Mouse (Mus musculus): ENCODE results near the gene Nsfl1c. TPM values are rescaled to one million over a fixed set of nuclear protein-coding genes. Genes with fewer than 3 reads are reported as not detected.

The Nsfl1c gene
- total RNA-seq, 1 experiment = 155 TPM

DNA sequence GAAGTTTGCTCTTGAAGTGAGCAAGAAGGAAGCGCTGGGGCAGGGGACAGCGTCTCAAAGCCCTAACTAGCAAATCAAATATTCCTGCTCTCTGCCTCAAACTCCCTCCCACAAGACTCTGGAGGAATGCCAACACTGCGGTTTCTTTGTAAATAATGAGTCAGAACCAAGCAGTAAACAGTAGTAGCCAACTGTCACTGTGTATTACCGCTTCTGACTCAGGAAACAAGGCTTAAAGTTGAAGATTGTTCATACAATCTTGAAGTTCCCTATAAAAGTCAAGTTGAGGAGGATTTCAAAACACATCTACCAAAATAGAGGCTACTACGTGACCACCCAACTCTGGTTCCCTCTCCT is 42.6 kb downstream of the Nsfl1c start:
- H3K4me1 ChIP-seq (ENCODE audit: control insufficient read depth in 2 of 2, insufficient read depth in 2 of 2, low read length in 2 of 2, poor library complexity in 1 of 2) = peaks cover 0 to 4% of the 10 kb centered on the region in 2 experiments; a peak in 2 of 4 replicates
- H3K27ac ChIP-seq (ENCODE audit: insufficient read depth, low read depth, low read length, poor library complexity, severe bottlenecking) = no peak overlapping the region
- H3K4me3 ChIP-seq (ENCODE audit: insufficient read depth in 1 of 2, low read depth in 1 of 2, low read length in 2 of 2, poor library complexity in 1 of 2, severe bottlenecking in 1 of 2) = no peak overlapping the region
- in situ Hi-C loops (cut with MboI; ENCODE audit: low sequenced_read_pairs in 2 of 2, unreplicated experiment in 2 of 2) = no loop called here
- TF ChIP-seq ZC3H11A (IDR thresholded peaks at IDR 0.05; ENCODE audit: borderline replicate concordance, low read depth, low read length) (no peak), ZNF384 (IDR thresholded peaks at IDR 0.05; ENCODE audit: low read depth, low read length) (no peak), HCFC1 (IDR thresholded peaks at IDR 0.05; ENCODE audit: borderline replicate concordance, insufficient read depth, low read length) (no peak), MAFK (IDR thresholded peaks at IDR 0.05; ENCODE audit: insufficient read depth, low read depth, low read length) (no peak), CHD2 (IDR thresholded peaks at IDR 0.05; ENCODE audit: low read depth, low read length) (no peak)
- no peak for DNase-seq (ENCODE audit: low read depth, low spot score)
- no peaks in the 10 kb centered on the region for H3K9me3 ChIP-seq (ENCODE audit: control insufficient read depth, insufficient read depth, low read depth, low read length)
- H3K9ac ChIP-seq (ENCODE audit: insufficient read depth, low read depth, low read length, poor library complexity, severe bottlenecking) = no peak overlapping the region
- H3K36me3 ChIP-seq (ENCODE audit: control insufficient read depth, insufficient read depth, low read length, poor library complexity, severe bottlenecking) = no peaks in the 10 kb centered on the region

DNA sequence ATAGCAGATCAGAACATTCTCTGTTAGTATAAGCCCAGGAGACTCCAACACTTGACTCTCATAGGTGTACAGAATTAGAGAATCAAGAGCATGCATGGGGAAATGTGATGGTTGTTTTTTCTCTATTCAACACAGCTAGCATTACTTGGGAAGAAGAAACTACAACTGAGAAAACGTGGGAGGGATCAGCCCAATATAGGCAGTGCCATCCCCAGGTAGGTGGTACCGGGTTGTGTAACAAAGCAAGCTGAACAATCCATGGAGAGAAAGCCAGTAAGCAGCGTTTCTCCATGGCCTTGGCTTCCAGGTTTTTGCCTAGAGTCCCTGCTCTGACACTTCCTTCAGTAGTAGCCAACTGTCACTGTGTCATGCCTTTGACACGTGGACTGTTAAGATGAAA is 44.7 kb downstream of the Nsfl1c start:
- no peak for DNase-seq (ENCODE audit: low read depth, low spot score)
- TF ChIP-seq CHD2 (IDR thresholded peaks at IDR 0.05; ENCODE audit: low read depth, low read length) = no peak
- TF ChIP-seq ZNF384 (IDR thresholded peaks at IDR 0.05; ENCODE audit: low read depth, low read length) = no peak
- TF ChIP-seq ZC3H11A (IDR thresholded peaks at IDR 0.05; ENCODE audit: borderline replicate concordance, low read depth, low read length) = no peak
- TF ChIP-seq HCFC1 (IDR thresholded peaks at IDR 0.05; ENCODE audit: borderline replicate concordance, insufficient read depth, low read length) = no peak
- TF ChIP-seq MAFK (IDR thresholded peaks at IDR 0.05; ENCODE audit: insufficient read depth, low read depth, low read length) = no peak
- in situ Hi-C loops (cut with MboI; ENCODE audit: low sequenced_read_pairs in 2 of 2, unreplicated experiment in 2 of 2) = no loop called here

DNA sequence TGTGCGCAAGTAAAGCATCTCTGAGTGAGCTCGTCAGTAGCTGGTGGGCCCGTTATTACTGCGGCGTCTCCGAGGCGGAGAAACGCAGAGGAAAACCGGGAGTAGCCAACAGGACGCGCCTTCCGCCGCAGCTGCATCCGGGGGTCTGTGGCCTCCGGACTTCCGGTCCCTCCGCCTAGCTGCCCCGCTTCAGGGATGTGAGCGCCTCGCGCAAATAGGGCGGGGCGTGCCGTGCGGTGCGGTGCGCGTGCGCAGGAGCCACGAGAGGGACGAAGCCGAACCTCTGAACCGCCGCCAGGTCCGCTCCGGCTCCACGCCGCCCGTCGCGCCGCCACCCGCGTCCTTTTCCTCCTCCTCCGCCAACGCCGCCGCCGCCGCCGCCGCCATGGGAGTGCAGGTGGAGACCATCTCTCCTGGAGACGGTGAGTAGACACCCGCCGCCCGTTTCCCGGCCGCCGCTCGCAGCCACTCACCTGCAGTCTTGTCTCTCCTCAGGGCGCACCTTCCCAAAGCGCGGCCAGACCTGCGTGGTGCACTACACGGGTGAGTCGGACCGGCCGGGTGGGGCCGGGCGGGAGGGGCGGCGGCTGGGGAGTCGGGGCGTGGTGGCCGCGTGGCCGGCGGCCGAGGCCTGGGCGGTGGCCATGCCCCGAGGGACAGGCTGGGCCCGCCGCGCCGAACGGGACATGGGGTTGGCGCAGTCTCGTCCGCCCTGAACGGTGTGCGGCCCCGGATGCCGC is 48.5 kb downstream of the Nsfl1c start, which contains the start of gene Fkbp1a:
TSS of gene Fkbp1a (plus strand) at position 161 of the 740 bp plus-strand sequence.
- Histone ChIP-seq H3K9me3 (ENCODE audit: control insufficient read depth, insufficient read depth, low read depth, low read length) (no peaks in the 10 kb centered on the region), H3K4me3 (ENCODE audit: insufficient read depth in 1 of 2, low read depth in 1 of 2, low read length in 2 of 2, poor library complexity in 1 of 2, severe bottlenecking in 1 of 2) (peak within 1 kb of the TSS; percentile 76 to 88), H3K9ac (ENCODE audit: insufficient read depth, low read depth, low read length, poor library complexity, severe bottlenecking) (peak within 1 kb of the TSS; percentile 86), H3K36me3 (ENCODE audit: control insufficient read depth, insufficient read depth, low read length, poor library complexity, severe bottlenecking) (peaks cover 35% of the 10 kb centered on the region), H3K27ac (ENCODE audit: insufficient read depth, low read depth, low read length, poor library complexity, severe bottlenecking) (peak within 1 kb of the TSS; percentile 50), H3K4me1 (ENCODE audit: control insufficient read depth in 2 of 2, insufficient read depth in 2 of 2, low read length in 2 of 2, poor library complexity in 1 of 2) (peaks cover 0 to 9% of the 10 kb centered on the region in 2 experiments; a peak in 3 of 4 replicates)
- in situ Hi-C loops (cut with MboI; ENCODE audit: low sequenced_read_pairs in 2 of 2, unreplicated experiment in 2 of 2) = no loop called here
- TF ChIP-seq ZC3H11A (IDR thresholded peaks at IDR 0.05; ENCODE audit: borderline replicate concordance, low read depth, low read length) (no peak), CHD2 (IDR thresholded peaks at IDR 0.05; ENCODE audit: low read depth, low read length) (no peak), ZNF384 (IDR thresholded peaks at IDR 0.05; ENCODE audit: low read depth, low read length) (no peak), MAFK (IDR thresholded peaks at IDR 0.05; ENCODE audit: insufficient read depth, low read depth, low read length) (no peak), HCFC1 (IDR thresholded peaks at IDR 0.05; ENCODE audit: borderline replicate concordance, insufficient read depth, low read length) (0 out of 2 replicates have a peak, but pooled peaks have one; percentile 56)
- DNase-seq (ENCODE audit: low read depth, low spot score) = peak; percentile 83

More for the DNA sequence above, 44.7 kb downstream of the Nsfl1c start:
- Histone ChIP-seq H3K4me3 (ENCODE audit: insufficient read depth in 1 of 2, low read depth in 1 of 2, low read length in 2 of 2, poor library complexity in 1 of 2, severe bottlenecking in 1 of 2) (no peak overlapping the region), H3K9ac (ENCODE audit: insufficient read depth, low read depth, low read length, poor library complexity, severe bottlenecking) (no peak overlapping the region), H3K4me1 (ENCODE audit: control insufficient read depth in 2 of 2, insufficient read depth in 2 of 2, low read length in 2 of 2, poor library complexity in 1 of 2) (peaks cover 0 to 4% of the 10 kb centered on the region in 2 experiments; a peak in 3 of 4 replicates), H3K36me3 (ENCODE audit: control insufficient read depth, insufficient read depth, low read length, poor library complexity, severe bottlenecking) (peaks cover under 1% of the 10 kb centered on the region; the same call in 1 of the 2 replicates), H3K9me3 (ENCODE audit: control insufficient read depth, insufficient read depth, low read depth, low read length) (no peaks in the 10 kb centered on the region), H3K27ac (ENCODE audit: insufficient read depth, low read depth, low read length, poor library complexity, severe bottlenecking) (no peak overlapping the region)

DNA sequence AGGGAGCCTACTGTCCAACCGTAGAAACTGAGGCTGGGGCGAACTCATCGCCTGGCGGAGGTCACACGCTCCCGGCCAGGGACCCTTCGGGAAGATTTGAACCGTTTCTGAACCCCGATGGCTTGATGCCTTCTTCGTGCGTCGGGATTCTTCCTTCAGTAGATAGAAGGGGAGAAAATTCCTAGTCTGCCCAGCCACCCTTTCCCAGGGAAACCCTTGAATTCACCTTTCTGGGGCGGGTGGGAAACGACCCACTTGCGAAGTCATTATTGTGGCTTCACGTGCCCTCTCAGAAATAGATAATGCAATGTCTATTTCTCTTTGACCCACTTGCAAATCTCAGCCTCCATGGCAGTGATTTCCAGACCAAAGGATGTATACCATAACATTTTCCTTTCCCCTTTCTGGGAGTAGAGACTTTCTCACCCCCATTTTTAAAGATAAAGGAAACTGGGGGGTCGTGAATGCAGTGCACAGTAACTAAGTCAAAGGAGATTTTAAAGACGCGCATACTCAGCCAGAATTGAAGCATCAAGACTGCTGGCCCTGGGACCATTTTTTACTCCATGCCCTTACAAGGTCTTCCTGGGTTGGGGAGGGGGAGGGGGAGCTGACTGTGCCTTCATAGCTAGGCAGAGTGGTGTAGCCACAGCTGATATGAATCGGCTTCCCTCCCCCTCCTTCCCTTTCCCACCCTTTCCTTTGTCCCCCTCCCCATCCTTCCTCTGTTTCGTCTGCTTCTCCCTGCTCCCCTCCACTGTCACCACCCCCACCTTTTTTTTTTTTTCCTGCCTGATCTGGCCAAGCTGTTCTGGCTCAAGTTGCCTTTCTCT is 49.3 kb downstream of the Nsfl1c start:
- peak overlapping the region; percentile 50 for H3K27ac ChIP-seq (ENCODE audit: insufficient read depth, low read depth, low read length, poor library complexity, severe bottlenecking)
- H3K4me3 ChIP-seq (ENCODE audit: insufficient read depth in 1 of 2, low read depth in 1 of 2, low read length in 2 of 2, poor library complexity in 1 of 2, severe bottlenecking in 1 of 2) = peak overlapping the region; percentile 76 to 88
- H3K4me1 ChIP-seq (ENCODE audit: control insufficient read depth in 2 of 2, insufficient read depth in 2 of 2, low read length in 2 of 2, poor library complexity in 1 of 2) = peaks cover 0 to 9% of the 10 kb centered on the region in 2 experiments; a peak in 3 of 4 replicates
- peak; percentile 36 for DNase-seq (ENCODE audit: low read depth, low spot score)
- in situ Hi-C loops (cut with MboI; ENCODE audit: low sequenced_read_pairs in 2 of 2, unreplicated experiment in 2 of 2) = no loop called here
- no peaks in the 10 kb centered on the region for H3K9me3 ChIP-seq (ENCODE audit: control insufficient read depth, insufficient read depth, low read depth, low read length)
- H3K36me3 ChIP-seq (ENCODE audit: control insufficient read depth, insufficient read depth, low read length, poor library complexity, severe bottlenecking) = peaks cover 37% of the 10 kb centered on the region
- peak overlapping the region; percentile 86 for H3K9ac ChIP-seq (ENCODE audit: insufficient read depth, low read depth, low read length, poor library complexity, severe bottlenecking)
- no peak for TF ChIP-seq CHD2 (IDR thresholded peaks at IDR 0.05; ENCODE audit: low read depth, low read length)
- 0 out of 2 replicates have a peak, but pooled peaks have one; percentile 59 for TF ChIP-seq ZNF384 (IDR thresholded peaks at IDR 0.05; ENCODE audit: low read depth, low read length)

Measured in ES-E14 (cell line).